Mouse (Mus musculus): Measurements from ENCODE around the gene Ak1.

Gene Ak1

DNA sequence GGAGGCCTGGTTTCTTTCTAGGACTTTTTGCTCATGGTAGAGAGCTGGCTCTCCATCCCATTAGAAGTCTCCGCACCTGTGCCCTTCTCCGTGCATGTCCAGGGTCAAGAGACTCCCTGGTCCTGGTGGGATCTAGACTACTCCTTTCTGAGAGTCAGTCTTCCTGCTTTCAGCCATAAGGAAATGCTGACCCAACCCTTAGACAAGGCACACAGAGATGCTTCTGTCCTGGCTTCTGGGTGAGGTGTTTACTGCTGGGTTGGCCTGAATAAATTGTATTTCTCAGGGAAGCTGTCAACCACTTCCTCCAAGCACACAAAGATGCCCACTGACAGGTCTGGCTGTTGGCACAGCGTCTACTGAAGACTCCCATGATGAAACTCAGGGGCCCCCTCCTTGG, 22.1 kb upstream of the Ak1 start, which contains the start of gene St6galnac6:
TSS of gene St6galnac6 (plus strand) at position 301 of the 400 bp plus-strand sequence.
- no peak for DNase-seq (ENCODE audit: low spot score in 2 of 2)

DNA sequence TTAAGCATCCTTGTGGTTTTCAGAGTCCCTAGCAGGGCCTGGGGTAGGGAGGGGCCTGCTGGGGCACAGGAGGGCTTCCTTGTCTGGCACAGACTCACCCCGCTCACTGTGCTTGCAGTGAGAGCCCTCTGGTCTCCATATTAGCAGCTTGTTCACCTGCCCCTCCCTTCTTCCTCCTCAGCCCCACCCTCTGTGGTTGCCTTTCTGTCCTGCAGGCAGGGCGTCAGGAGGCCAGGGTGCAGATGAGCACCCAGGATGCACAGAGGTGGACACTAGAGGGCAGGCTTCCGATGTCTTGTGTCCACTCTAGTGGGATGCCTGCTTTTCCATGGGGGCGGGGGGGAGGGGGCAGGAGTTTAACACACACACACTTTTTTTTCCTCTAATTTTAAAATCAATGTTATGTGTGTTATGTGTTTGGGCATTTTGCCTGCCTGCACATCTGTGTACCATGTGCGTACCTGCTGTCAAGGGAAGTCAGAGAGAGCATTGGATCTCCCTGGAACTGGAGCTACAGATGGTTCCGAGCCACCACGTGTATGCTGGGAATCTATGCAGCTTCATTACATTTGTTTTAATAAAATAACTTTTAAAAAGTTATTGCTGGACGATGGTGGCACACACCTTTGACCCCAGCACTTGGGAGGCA, 20.0 kb upstream of the Ak1 start:
- DNase-seq (ENCODE audit: low spot score in 2 of 2), result no peak

- peak; percentile 91 for DNase-seq (ENCODE audit: low spot score in 2 of 2)
Observed at GRCm38 (mm10) chr2:32602600-32603054, 18.9 kb upstream of the Ak1 start.

GRCm38 (mm10) chr2:32604631-32605030, 16.9 kb upstream of the Ak1 start:
- no peak for DNase-seq (ENCODE audit: low spot score in 2 of 2)

GRCm38 (mm10) chr2:32606161-32607142, 15.1 kb upstream of the Ak1 start:
- peak; percentile 89 to 90 for DNase-seq (ENCODE audit: low spot score in 2 of 2)

DNA sequence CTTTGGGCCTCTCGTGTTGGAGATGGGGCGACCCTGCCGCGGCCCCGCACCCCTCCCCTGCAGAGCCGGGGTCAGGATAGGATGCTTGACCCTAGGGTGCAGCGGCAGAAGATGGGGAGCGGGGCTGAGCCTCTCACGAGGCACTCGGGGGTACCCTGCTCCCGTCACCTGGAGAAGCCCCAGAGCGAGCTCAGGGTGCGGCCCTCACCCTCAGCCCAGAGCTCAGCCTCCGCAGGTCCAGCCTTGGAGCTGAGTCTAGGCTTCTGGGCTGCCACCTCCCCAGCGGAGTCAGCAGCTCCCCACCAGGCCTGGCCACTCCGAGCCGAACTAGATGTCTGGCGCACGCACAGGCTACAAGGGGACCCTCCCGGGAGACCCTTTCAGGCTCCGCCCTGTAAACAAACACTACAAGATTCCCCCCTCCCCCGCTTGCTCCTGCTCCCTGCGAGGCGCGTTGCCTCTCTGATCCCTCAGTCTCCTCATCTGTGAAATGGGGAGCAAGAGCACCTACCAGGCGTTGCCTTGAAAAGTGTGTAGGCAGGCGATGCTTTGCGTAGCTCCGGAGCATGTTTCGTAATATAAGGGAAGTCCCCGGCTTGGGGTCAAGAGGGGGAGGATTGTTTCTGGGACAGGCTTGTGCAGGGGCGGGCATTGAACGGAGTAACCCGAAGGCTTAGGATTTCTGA, 14.2 kb upstream of the Ak1 start:
- DNase-seq (ENCODE audit: low spot score in 2 of 2), result peak in 1 of 2 experiments; percentile 59

GRCm38 (mm10) chr2:32608141-32608777, 13.3 kb upstream of the Ak1 start:
- DNase-seq (ENCODE audit: low spot score in 2 of 2), result peak; percentile 71 to 82

GRCm38 (mm10) chr2:32608778-32609435, 12.7 kb upstream of the Ak1 start:
- DNase-seq (ENCODE audit: low spot score in 2 of 2), result no peak

GRCm38 (mm10) chr2:32610610-32611229, 10.8 kb upstream of the Ak1 start:
- peak; percentile 57 to 64 for DNase-seq (ENCODE audit: low spot score in 2 of 2)

DNA sequence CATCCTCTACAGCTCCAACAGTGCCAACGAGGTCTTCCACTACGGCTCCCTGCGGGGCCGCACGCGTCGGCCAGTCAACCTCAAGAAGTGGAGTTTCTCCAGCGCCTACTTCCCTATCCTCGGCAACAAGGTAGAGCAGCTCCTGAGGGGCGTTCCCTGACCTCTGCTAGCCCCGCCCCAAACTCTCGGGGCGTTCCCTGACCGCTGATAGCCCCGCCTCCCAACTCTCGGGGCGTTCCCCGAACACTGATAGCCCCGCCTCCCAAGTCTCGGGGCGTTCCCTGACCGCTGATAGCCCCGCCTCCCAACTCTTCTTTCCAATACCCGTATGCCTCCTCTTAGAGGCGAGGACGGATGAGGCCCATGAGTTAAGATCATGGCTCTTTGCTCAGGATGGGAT, 9.3 kb upstream of the Ak1 start:
- no peak for DNase-seq (ENCODE audit: low spot score in 2 of 2)

GRCm38 (mm10) chr2:32617109-32617508, 4.4 kb upstream of the Ak1 start:
- no peak for DNase-seq (ENCODE audit: low spot score in 2 of 2)

GRCm38 (mm10) chr2:32617601-32618000, 4.0 kb upstream of the Ak1 start:
- DNase-seq (ENCODE audit: low spot score in 2 of 2), result no peak

GRCm38 (mm10) chr2:32618051-32618450, 3.5 kb upstream of the Ak1 start:
- DNase-seq (ENCODE audit: low spot score in 2 of 2), result no peak

- DNase-seq (ENCODE audit: low spot score in 2 of 2), result no peak
Observed at GRCm38 (mm10) chr2:32620682-32621516, 659 bp upstream of the Ak1 start.

- no peak for DNase-seq (ENCODE audit: low spot score in 2 of 2)
Observed at GRCm38 (mm10) chr2:32624111-32624748, 2.7 kb downstream of the Ak1 start.

DNA sequence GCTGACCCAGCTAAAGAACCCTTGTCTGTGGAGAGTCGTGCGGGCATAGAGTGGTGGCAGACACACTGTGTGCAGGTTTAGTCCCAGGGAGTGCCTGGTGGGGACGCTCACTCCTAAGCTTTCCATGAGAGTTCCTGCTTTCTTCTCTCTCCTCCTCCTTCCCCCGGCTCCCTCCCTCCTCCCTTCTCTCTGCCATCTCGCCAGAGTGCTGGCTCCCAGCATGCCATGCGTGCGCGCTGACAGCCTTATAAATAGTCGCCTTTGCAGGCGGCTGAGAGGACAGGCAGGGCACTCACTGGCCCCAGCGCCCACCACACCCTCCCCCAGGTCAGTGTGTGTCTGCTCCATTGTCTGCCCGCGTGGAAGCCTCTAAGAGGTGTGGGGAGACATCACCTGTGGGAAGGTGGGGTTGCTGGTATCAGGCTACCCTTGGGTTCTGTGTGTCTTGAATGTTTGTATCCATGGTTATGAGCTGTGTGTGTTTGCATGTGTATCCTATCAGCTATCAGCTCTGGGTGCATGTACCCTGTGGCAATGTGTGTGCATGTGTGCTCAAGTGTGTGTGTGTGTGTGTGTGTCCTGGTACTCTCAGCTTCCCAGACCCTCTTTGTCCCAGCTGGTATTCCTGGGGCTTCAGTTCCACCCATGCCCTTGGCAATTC, 3.8 kb downstream of the Ak1 start:
- DNase-seq (ENCODE audit: low spot score in 2 of 2), result peak; percentile 90 to 92

DNA sequence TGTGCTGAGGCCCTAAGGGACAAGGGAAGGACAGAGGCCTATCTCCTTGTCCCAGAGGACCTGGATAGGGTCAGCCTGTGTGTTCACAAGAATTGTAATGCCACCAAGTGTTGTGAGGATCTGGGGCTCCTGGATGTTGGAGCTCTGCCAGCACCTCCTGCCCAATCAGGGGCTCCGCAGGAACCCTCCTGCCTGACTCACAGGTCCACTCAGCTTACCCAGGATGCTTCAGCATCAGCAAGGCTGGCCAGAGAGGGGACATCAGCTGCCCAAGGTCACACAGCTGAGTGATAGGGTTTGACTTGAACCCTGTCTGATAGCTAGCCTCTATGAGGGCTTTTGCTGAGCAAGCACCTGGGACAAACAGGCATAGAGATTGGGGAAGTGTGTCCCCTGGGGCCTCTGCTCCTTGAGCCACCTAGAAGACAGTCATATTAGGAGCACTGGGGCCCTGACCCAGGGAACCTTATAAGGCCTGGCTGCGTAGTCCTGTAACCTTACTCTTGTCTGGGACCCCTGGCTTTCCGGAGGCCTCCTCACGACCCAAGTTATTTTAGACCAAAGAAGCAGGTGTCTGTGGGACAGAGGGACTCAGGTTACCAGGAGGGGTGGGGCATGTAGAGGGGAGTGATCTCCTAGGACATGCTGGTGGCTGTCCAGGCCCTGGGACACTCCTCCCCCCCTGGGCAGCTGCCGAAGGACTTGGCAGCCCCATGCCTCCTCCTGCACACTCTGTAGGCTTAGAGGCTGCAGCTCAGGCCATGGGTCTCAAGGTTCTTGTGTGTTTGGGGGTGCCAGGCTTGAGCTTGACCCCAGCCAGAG, 4.5 kb downstream of the Ak1 start:
- peak; percentile 78 to 81 for DNase-seq (ENCODE audit: low spot score in 2 of 2)
